Mouse (Mus musculus) intestine, embryonic 15.5 days (tissue): Measurements from ENCODE around the gene Cln6. TPM values are rescaled to one million over a fixed set of nuclear protein-coding genes. Genes with fewer than 3 reads are reported as not detected.
"Not testable (repeated sequence)": the region's sequence is repeated elsewhere in the genome, so short reads cannot be mapped to it uniquely, and the experiment has no call there.

Source experiments
- ATAC-seq: fragments of 200-750 bp; cut with Nextera tagmentation; 2 replicates; pipeline ENCODE4 v1.8.0; 2017; ENCODE audit warnings: moderate TSS enrichment, moderate library complexity
- H3K27ac ChIP-seq: fragments of 300-500 bp; sonication (generic); 2 replicates; pipeline ENCODE4 v1.5.1; 2015; ENCODE audit warnings: mild to moderate bottlenecking, inconsistent platforms
- H3K27me3 ChIP-seq: fragments of 300-500 bp; sonication (generic); replicated peaks from 2 replicates; pipeline ENCODE4 v1.6.1; 2015; ENCODE audit warnings: inconsistent platforms
- H3K36me3 ChIP-seq: fragments of 300-500 bp; sonication (generic); 2 replicates; pipeline ENCODE4 v1.6.1; 2015; ENCODE audit warnings: inconsistent platforms
- H3K4me1 ChIP-seq: fragments of 300-500 bp; sonication (generic); replicated peaks from 2 replicates; pipeline ENCODE4 v1.6.1; 2015; ENCODE audit warnings: inconsistent platforms
- H3K4me2 ChIP-seq: fragments of 300-500 bp; sonication (generic); replicated peaks from 2 replicates; pipeline ENCODE4 v1.6.1; 2015; ENCODE audit warnings: mild to moderate bottlenecking, inconsistent platforms
- H3K4me3 ChIP-seq: fragments of 300-500 bp; sonication (generic); replicated peaks from 2 replicates; pipeline ENCODE4 v1.5.1; 2015; ENCODE audit warnings: inconsistent platforms
- H3K9ac ChIP-seq: fragments of 300-500 bp; sonication (generic); 2 replicates; pipeline ENCODE4 v1.6.1; 2015; ENCODE audit warnings: inconsistent platforms
- H3K9me3 ChIP-seq: fragments of 300-500 bp; sonication (generic); 2 replicates; pipeline ENCODE4 v1.6.1; 2016; ENCODE audit warnings: inconsistent platforms
- WGBS: fragments of 180-500 bp; shearing (Covaris S2); methylation state at CpG from one replicate; pipeline ENCODE4 v1.1.7; 2015; 5-methylcytosine and 5-hydroxymethylcytosine counted together
- polyA plus RNA-seq: library from polyadenylated mRNA; unstranded; fragments of >200 nt; fragmentation: Nextera tagmentation; extraction: Ambion mirVana; gene quantifications from 2 replicates; pipeline ENCODE4 v1.2.1, GENCODE M21; 2015

Cln6 gene
- polyA plus RNA-seq, 1 experiment from 2014 or later, result 29.6 TPM

GRCm38 (mm10) chr9:62817828-62818614, 20.6 kb upstream of the Cln6 start:
- ATAC-seq, result 0 out of 2 replicates have a peak, but pooled peaks have one; percentile 17
- 64% methylated on average over 4 of the region's 4 CpGs for WGBS
- H3K4me2 ChIP-seq, result no peak overlapping the region
- no peak overlapping the region for H3K27ac ChIP-seq
- H3K9ac ChIP-seq, result no peak overlapping the region
- no peaks in the 10 kb centered on the region for H3K4me1 ChIP-seq
- no peaks in the 10 kb centered on the region for H3K9me3 ChIP-seq
- H3K4me3 ChIP-seq, result no peak overlapping the region
- no peaks in the 10 kb centered on the region for H3K27me3 ChIP-seq
- no peaks in the 10 kb centered on the region for H3K36me3 ChIP-seq

- Histone ChIP-seq H3K9me3 (no peaks in the 10 kb centered on the region), H3K4me1 (no peaks in the 10 kb centered on the region), H3K9ac (no peak overlapping the region), H3K27ac (no peak overlapping the region), H3K4me3 (no peak overlapping the region), H3K27me3 (no peaks in the 10 kb centered on the region), H3K4me2 (no peak overlapping the region), H3K36me3 (no peaks in the 10 kb centered on the region)
- ATAC-seq, result no peak
- 65% methylated on average over 3 of the region's 3 CpGs for WGBS
Observed at GRCm38 (mm10) chr9:62819494-62819893, 19.1 kb upstream of the Cln6 start.

- H3K36me3 ChIP-seq, H3K4me1 ChIP-seq, H3K27ac ChIP-seq, H3K27me3 ChIP-seq, H3K9ac ChIP-seq, H3K9me3 ChIP-seq, H3K4me2 ChIP-seq, H3K4me3 ChIP-seq, ATAC-seq: not testable (repeated sequence)
- WGBS, result 85% methylated on average over 6 of the region's 6 CpGs
Observed at GRCm38 (mm10) chr9:62819910-62820309, 18.7 kb upstream of the Cln6 start.

GRCm38 (mm10) chr9:62820829-62821228, 17.8 kb upstream of the Cln6 start:
- no peak overlapping the region for H3K9ac ChIP-seq
- WGBS, result 81% methylated on average over 6 of the region's 6 CpGs
- no peak overlapping the region for H3K27ac ChIP-seq
- H3K4me2 ChIP-seq, result no peak overlapping the region
- H3K4me3 ChIP-seq, result no peak overlapping the region
- ATAC-seq, result no peak
- H3K4me1 ChIP-seq, result peaks cover 2% of the 10 kb centered on the region; the same call in 1 of the 2 replicates
- H3K27me3 ChIP-seq, result no peaks in the 10 kb centered on the region
- H3K36me3 ChIP-seq, result no peaks in the 10 kb centered on the region
- H3K9me3 ChIP-seq, result no peaks in the 10 kb centered on the region

- Histone ChIP-seq H3K4me3 (no peak overlapping the region), H3K27me3 (no peaks in the 10 kb centered on the region), H3K36me3 (no peaks in the 10 kb centered on the region), H3K27ac (no peak overlapping the region), H3K9ac (no peak overlapping the region), H3K4me1 (peaks cover 9% of the 10 kb centered on the region; the same call in 1 of the 2 replicates), H3K9me3 (no peaks in the 10 kb centered on the region), H3K4me2 (no peak overlapping the region)
- WGBS, result 96% methylated on average over 7 of the region's 7 CpGs
- ATAC-seq, result no peak
Observed at GRCm38 (mm10) chr9:62821811-62822210, 16.8 kb upstream of the Cln6 start.

GRCm38 (mm10) chr9:62825791-62826393, 12.7 kb upstream of the Cln6 start:
- Histone ChIP-seq H3K4me2 (0 out of 2 replicates have a peak overlapping the region, but pooled peaks have one; percentile 4), H3K36me3 (no peaks in the 10 kb centered on the region), H3K27ac (no peak overlapping the region), H3K9ac (no peak overlapping the region), H3K27me3 (no peaks in the 10 kb centered on the region), H3K4me3 (no peak overlapping the region), H3K9me3 (no peaks in the 10 kb centered on the region), H3K4me1 (peaks cover 9% of the 10 kb centered on the region; the same call in 1 of the 2 replicates)
- 15% methylated on average over 9 of the region's 9 CpGs for WGBS
- no peak for ATAC-seq

GRCm38 (mm10) chr9:62826456-62826855, 12.1 kb upstream of the Cln6 start:
- no peak overlapping the region for H3K9ac ChIP-seq
- H3K27me3 ChIP-seq, result no peaks in the 10 kb centered on the region
- no peaks in the 10 kb centered on the region for H3K9me3 ChIP-seq
- H3K4me3 ChIP-seq, result no peak overlapping the region
- 16% methylated on average over 7 of the region's 7 CpGs for WGBS
- H3K27ac ChIP-seq, result no peak overlapping the region
- peaks cover 9% of the 10 kb centered on the region; the same call in 1 of the 2 replicates for H3K4me1 ChIP-seq
- H3K4me2 ChIP-seq, result 0 out of 2 replicates have a peak overlapping the region, but pooled peaks have one; percentile 4
- no peak for ATAC-seq
- no peaks in the 10 kb centered on the region for H3K36me3 ChIP-seq

GRCm38 (mm10) chr9:62827939-62828652, 10.5 kb upstream of the Cln6 start:
- peak; percentile 19 for ATAC-seq
- H3K9me3 ChIP-seq, result no peaks in the 10 kb centered on the region
- peak overlapping the region; percentile 29 for H3K27ac ChIP-seq
- H3K27me3 ChIP-seq, result no peaks in the 10 kb centered on the region
- 6% methylated on average over 24 of the region's 24 CpGs for whole genome bisulfite sequencing
- no peaks in the 10 kb centered on the region for H3K36me3 ChIP-seq
- peak overlapping the region; percentile 51 for H3K4me2 ChIP-seq
- no peak overlapping the region for H3K9ac ChIP-seq
- H3K4me1 ChIP-seq, result peaks cover 9% of the 10 kb centered on the region; the same call in 1 of the 2 replicates
- H3K4me3 ChIP-seq, result peak overlapping the region; percentile 15

GRCm38 (mm10) chr9:62828662-62829086, 9.9 kb upstream of the Cln6 start:
- H3K4me3 ChIP-seq, result peak overlapping the region; percentile 15
- H3K4me1 ChIP-seq, result peaks cover 9% of the 10 kb centered on the region; the same call in 1 of the 2 replicates
- no peaks in the 10 kb centered on the region for H3K27me3 ChIP-seq
- no peaks in the 10 kb centered on the region for H3K36me3 ChIP-seq
- H3K27ac ChIP-seq, result peak overlapping the region; percentile 29; the same call in 1 of the 2 replicates
- H3K4me2 ChIP-seq, result peak overlapping the region; percentile 51
- WGBS, result under 1% methylated on average over 23 of the region's 23 CpGs
- peak; percentile 97 for ATAC-seq
- H3K9ac ChIP-seq, result no peak overlapping the region
- H3K9me3 ChIP-seq, result no peaks in the 10 kb centered on the region

- WGBS, result 72% methylated on average over 6 of the region's 6 CpGs
- no peaks in the 10 kb centered on the region for H3K27me3 ChIP-seq
Observed at GRCm38 (mm10) chr9:62829877-62830276, 8.7 kb upstream of the Cln6 start.

GRCm38 (mm10) chr9:62834906-62835305, 3.7 kb upstream of the Cln6 start:
- peaks cover 18% of the 10 kb centered on the region for H3K4me1 ChIP-seq
- no peaks in the 10 kb centered on the region for H3K27me3 ChIP-seq
- H3K4me2 ChIP-seq, result no peak overlapping the region
- no peak overlapping the region for H3K27ac ChIP-seq
- ATAC-seq, result no peak
- H3K4me3 ChIP-seq, result no peak overlapping the region
- 58% methylated on average over 5 of the region's 5 CpGs for WGBS
- no peaks in the 10 kb centered on the region for H3K9me3 ChIP-seq
- no peaks in the 10 kb centered on the region for H3K36me3 ChIP-seq
- H3K9ac ChIP-seq, result no peak overlapping the region

More at GRCm38 (mm10) chr9:62829877-62830276, 8.7 kb upstream of the Cln6 start:
- Histone ChIP-seq H3K4me1 (peaks cover 9% of the 10 kb centered on the region; the same call in 1 of the 2 replicates), H3K27ac (no peak overlapping the region), H3K9me3 (no peaks in the 10 kb centered on the region), H3K36me3 (no peaks in the 10 kb centered on the region), H3K4me3 (no peak overlapping the region), H3K9ac (no peak overlapping the region), H3K4me2 (no peak overlapping the region)
- no peak for ATAC-seq
